Mouse (Mus musculus): ENCODE results near the gene Colec11. TPM values are rescaled to one million over a fixed set of nuclear protein-coding genes. Genes with fewer than 3 reads are reported as not detected.

Gene Colec11
- total and polyA plus RNA-seq, 3 experiments = 0.54 to 0.74 TPM; not detected in 1

DNA sequence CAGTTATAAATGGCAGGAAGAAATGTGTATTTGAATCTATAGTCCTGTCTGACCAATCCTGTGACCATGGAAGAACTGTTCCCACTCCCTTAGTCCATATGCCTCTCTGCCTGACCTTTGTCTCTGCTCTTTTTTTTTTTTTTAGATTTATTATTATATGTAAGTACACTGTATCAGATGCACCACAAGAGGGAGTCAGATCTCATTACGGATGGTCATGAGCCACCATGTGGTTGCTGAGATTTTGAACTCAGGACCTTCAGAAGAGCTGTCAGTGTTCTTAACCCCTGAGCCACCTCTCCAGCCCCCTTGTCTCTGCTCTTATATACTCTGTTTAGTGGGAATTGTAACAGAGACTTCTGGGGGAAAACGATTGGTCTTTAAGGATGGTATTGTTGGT lies 15.6 kb upstream of the Colec11 start:
- H3K27me3 ChIP-seq (ENCODE audit: control insufficient read depth in 1 of 2, insufficient read depth in 2 of 2, low read length in 2 of 2) = peaks cover 0 to 3% of the 10 kb centered on the region in 2 experiments; a peak in 1 of 4 replicates
- no peak for DNase-seq (ENCODE audit: low read depth, low spot score)

DNA sequence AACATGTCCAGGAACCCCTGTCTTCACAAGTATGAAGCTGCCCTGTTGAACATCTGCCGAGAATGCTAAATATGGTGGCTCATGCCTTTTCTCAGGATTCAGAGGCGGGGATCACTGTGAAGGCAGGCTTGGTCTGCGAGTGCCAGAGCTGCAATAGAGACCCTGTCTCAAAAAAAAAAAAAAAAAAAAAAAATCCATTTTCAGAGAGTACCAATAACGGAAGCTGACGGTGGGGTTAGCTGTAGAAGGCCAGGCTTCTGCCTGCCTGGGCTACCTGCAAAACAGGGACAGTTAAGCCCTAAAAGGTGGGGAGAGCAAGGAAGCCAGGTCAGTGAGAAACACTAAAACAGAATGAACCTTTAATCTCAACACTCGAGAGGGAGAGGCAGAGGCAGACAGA lies 13.4 kb upstream of the Colec11 start:
- Histone ChIP-seq H3K79me2 (ENCODE audit: control insufficient read depth, insufficient read depth, low read length, poor library complexity) (peaks cover 39% of the 10 kb centered on the region), H3K27ac (ENCODE audit: control insufficient read depth, low read depth, low read length) (no peak overlapping the region), H3K4me1 (ENCODE audit: control insufficient read depth in 1 of 2, insufficient read depth in 2 of 2, low read length in 2 of 2) (peaks cover 0 to 18% of the 10 kb centered on the region in 2 experiments; a peak in 3 of 4 replicates), H3K27me3 (ENCODE audit: control insufficient read depth in 1 of 2, insufficient read depth in 2 of 2, low read length in 2 of 2) (no peaks in the 10 kb centered on the region), H3K9ac (ENCODE audit: control insufficient read depth, low read depth, low read length, poor library complexity, severe bottlenecking) (no peak overlapping the region), H3K36me3 (ENCODE audit: control insufficient read depth in 1 of 2, insufficient read depth in 2 of 2, low read length in 2 of 2) (peaks cover 20 to 25% of the 10 kb centered on the region in 2 experiments), H3K9me3 (replicated peaks; ENCODE audit: insufficient read depth, low read length) (no peaks in the 10 kb centered on the region), H3K4me3 (ENCODE audit: control insufficient read depth in 1 of 2, insufficient read depth in 1 of 2, low read depth in 2 of 2, low read length in 2 of 2) (peak overlapping the region; percentile 47 to 70; a peak in 3 of 4 replicates)
- DNase-seq (ENCODE audit: low read depth, low spot score) = no peak
- TF ChIP-seq JUND (IDR thresholded peaks at IDR 0.05; ENCODE audit: low read depth, low read length) = no peak
- no peak for TF ChIP-seq NRF1 (IDR thresholded peaks at IDR 0.05; ENCODE audit: insufficient read depth, low read depth, low read length, poor library complexity, severe bottlenecking)

More for the DNA sequence above, 15.6 kb upstream of the Colec11 start:
- Histone ChIP-seq H3K9ac (ENCODE audit: control insufficient read depth, low read depth, low read length, poor library complexity, severe bottlenecking) (no peak overlapping the region), H3K4me1 (ENCODE audit: control insufficient read depth in 1 of 2, insufficient read depth in 2 of 2, low read length in 2 of 2) (peaks cover 0 to 2% of the 10 kb centered on the region in 2 experiments; a peak in 1 of 4 replicates), H3K36me3 (ENCODE audit: control insufficient read depth in 1 of 2, insufficient read depth in 2 of 2, low read length in 2 of 2) (peaks cover 0 to 7% of the 10 kb centered on the region in 2 experiments; a peak in 3 of 4 replicates), H3K27ac (ENCODE audit: control insufficient read depth, low read depth, low read length) (no peak overlapping the region), H3K79me2 (ENCODE audit: control insufficient read depth, insufficient read depth, low read length, poor library complexity) (peaks cover 19% of the 10 kb centered on the region), H3K4me3 (ENCODE audit: control insufficient read depth in 1 of 2, insufficient read depth in 1 of 2, low read depth in 2 of 2, low read length in 2 of 2) (no peak overlapping the region), H3K9me3 (replicated peaks; ENCODE audit: insufficient read depth, low read length) (no peaks in the 10 kb centered on the region)
- TF ChIP-seq TCF12 (IDR thresholded peaks at IDR 0.05; ENCODE audit: low read depth, low read length) (no peak), NRF1 (IDR thresholded peaks at IDR 0.05; ENCODE audit: insufficient read depth, low read depth, low read length, poor library complexity, severe bottlenecking) (no peak), POLR2A (IDR thresholded peaks at IDR 0.05; ENCODE audit: control insufficient read depth in 1 of 2, insufficient read depth in 1 of 2, low read depth in 1 of 2, low read length in 2 of 2, poor library complexity in 1 of 2) (no peak), CTCF (IDR thresholded peaks at IDR 0.05 in 2 of 3, conservative IDR thresholded peaks at IDR 0.05 in 1 of 3; ENCODE audit: control insufficient read depth in 1 of 3, insufficient read depth in 1 of 3, low read depth in 2 of 3, low read length in 3 of 3, poor library complexity in 1 of 3, severe bottlenecking in 1 of 3) (no peak)

- peak within 1 kb of the TSS; percentile 94 for H3K9ac ChIP-seq (ENCODE audit: control insufficient read depth, low read depth, low read length, poor library complexity, severe bottlenecking)
- H3K4me3 ChIP-seq (ENCODE audit: control insufficient read depth in 1 of 2, insufficient read depth in 1 of 2, low read depth in 2 of 2, low read length in 2 of 2) = peak within 1 kb of the TSS; percentile 70 to 76
- peaks cover 39% of the 10 kb centered on the region for H3K79me2 ChIP-seq (ENCODE audit: control insufficient read depth, insufficient read depth, low read length, poor library complexity)
- H3K27me3 ChIP-seq (ENCODE audit: control insufficient read depth in 1 of 2, insufficient read depth in 2 of 2, low read length in 2 of 2) = no peaks in the 10 kb centered on the region
- peak; percentile 95 for DNase-seq (ENCODE audit: low read depth, low spot score)
- H3K9me3 ChIP-seq (replicated peaks; ENCODE audit: insufficient read depth, low read length) = no peaks in the 10 kb centered on the region
- peaks cover 0 to 20% of the 10 kb centered on the region in 2 experiments; a peak in 3 of 4 replicates for H3K4me1 ChIP-seq (ENCODE audit: control insufficient read depth in 1 of 2, insufficient read depth in 2 of 2, low read length in 2 of 2)
- H3K27ac ChIP-seq (ENCODE audit: control insufficient read depth, low read depth, low read length) = peak within 1 kb of the TSS; percentile 67
- peaks cover 27 to 31% of the 10 kb centered on the region in 2 experiments for H3K36me3 ChIP-seq (ENCODE audit: control insufficient read depth in 1 of 2, insufficient read depth in 2 of 2, low read length in 2 of 2)
- TF ChIP-seq MAZ (IDR thresholded peaks at IDR 0.05; ENCODE audit: low read depth, low read length) (0 out of 2 replicates have a peak, but pooled peaks have one; percentile 11), MYC (IDR thresholded peaks at IDR 0.05; ENCODE audit: low read depth, low read length) (peak; percentile 95), GATA1 (IDR thresholded peaks at IDR 0.05; ENCODE audit: low read depth, low read length) (no peak), CHD2 (IDR thresholded peaks at IDR 0.05; ENCODE audit: low read length) (peak; percentile 99), ELF1 (IDR thresholded peaks at IDR 0.05; ENCODE audit: low read depth, low read length) (peak; percentile 95), MXI1 (IDR thresholded peaks at IDR 0.05; ENCODE audit: low read depth, low read length) (peak; percentile 86), CTCF (IDR thresholded peaks at IDR 0.05 in 2 of 3, conservative IDR thresholded peaks at IDR 0.05 in 1 of 3; ENCODE audit: control insufficient read depth in 1 of 3, insufficient read depth in 1 of 3, low read depth in 2 of 3, low read length in 3 of 3, poor library complexity in 1 of 3, severe bottlenecking in 1 of 3) (no peak), RAD21 (IDR thresholded peaks at IDR 0.05; ENCODE audit: low read depth, low read length) (no peak), SIN3A (IDR thresholded peaks at IDR 0.05; ENCODE audit: low read length) (peak; percentile 89), ETS1 (IDR thresholded peaks at IDR 0.05; ENCODE audit: low read depth, low read length) (peak; percentile 28; the same call in 1 of the 2 replicates), E2F4 (IDR thresholded peaks at IDR 0.05; ENCODE audit: borderline replicate concordance, low read depth, low read length) (no peak), MYB (IDR thresholded peaks at IDR 0.05; ENCODE audit: low read depth, low read length) (no peak), SMC3 (IDR thresholded peaks at IDR 0.05; ENCODE audit: low read depth, low read length) (no peak), RCOR1 (IDR thresholded peaks at IDR 0.05; ENCODE audit: low read depth, low read length) (no peak), HCFC1 (IDR thresholded peaks at IDR 0.05; ENCODE audit: low read depth, low read length) (peak; percentile 94), TBP (IDR thresholded peaks at IDR 0.05; ENCODE audit: low read depth, low read length) (peak; percentile 97), TAL1 (IDR thresholded peaks at IDR 0.05; ENCODE audit: low read length) (no peak), KAT2A (conservative IDR thresholded peaks at IDR 0.05; ENCODE audit: low read depth, low read length) (peak; percentile 81), EP300 (IDR thresholded peaks at IDR 0.05; ENCODE audit: low read depth in 1 of 2, low read length in 2 of 2) (no peak)
Observed at GRCm38 (mm10) chr12:28635535-28636476, 12.6 kb upstream of the Colec11 start, which contains the start of gene Rps7. Rps7 (minus strand) TSS chr12:28635953.
